Mouse (Mus musculus): Measurements from ENCODE around the gene Vgll2. TPM values are rescaled to one million over a fixed set of nuclear protein-coding genes. Genes with fewer than 3 reads are reported as not detected.

The Vgll2 gene
- 0.09 TPM in 1 of 2 replicates, not detected in the other for polyA plus RNA-seq (2012; rRNA removed)

DNA sequence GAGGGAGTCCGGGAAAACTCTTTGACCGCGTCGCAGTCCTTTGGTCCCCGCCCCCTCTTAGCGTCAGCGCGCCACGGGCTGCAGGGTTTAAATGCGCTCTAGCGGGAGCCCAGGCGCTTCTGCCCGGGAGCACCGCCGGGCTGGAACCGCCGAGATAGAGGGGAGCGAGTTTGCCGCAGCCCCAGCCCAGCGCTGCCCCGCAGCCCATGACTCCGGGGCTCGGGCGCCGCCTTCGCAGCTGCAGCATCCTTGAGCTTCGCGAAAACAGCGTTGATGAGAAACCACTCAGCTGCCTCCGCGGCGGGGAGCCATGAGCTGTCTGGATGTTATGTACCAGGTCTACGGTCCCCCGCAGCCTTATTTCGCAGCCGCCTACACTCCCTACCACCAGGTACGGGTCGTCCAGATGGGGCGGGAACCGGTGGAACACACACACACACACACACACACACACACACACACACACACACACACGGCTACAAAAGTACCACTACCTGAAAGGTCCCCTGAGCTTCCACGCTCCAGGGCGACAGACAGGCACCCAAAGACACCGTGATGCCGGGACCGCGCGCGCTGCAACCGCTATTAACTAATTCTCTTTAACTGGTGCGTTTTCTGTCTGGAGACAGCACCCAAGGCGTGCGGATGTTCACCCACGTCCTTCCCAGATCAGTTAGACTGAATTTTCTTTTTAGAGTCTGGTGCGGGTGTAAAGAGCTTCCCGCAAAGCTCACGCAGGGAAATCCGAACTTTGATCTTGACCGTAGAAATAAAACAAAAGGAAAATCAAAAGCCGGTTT is at the start of gene Vgll2:
Vgll2 (plus strand) TSS at position 90 of the 800 bp plus-strand sequence.
- DNase-seq (ENCODE audit: low read depth): no peak

DNA sequence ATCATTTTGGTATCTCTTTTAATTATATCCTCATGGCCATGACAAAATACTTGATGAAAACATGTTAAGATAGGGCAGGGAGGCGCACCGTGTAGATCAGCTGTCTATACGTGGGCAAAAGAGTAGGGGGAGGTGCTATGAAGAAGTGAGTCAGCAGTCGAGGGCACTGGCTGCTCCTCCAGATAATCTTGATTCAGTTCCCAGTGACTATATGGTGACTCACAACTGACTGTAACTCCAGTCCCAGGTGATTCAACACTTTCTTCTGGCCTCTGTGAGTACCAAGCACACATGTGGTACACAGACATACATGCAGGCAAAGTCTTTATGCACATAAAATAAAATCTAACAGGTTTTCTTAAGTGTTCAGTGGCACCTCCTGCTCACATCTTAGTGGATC is 47.2 kb upstream of the Vgll2 start:
- DNase-seq (ENCODE audit: low read depth): no peak

DNA sequence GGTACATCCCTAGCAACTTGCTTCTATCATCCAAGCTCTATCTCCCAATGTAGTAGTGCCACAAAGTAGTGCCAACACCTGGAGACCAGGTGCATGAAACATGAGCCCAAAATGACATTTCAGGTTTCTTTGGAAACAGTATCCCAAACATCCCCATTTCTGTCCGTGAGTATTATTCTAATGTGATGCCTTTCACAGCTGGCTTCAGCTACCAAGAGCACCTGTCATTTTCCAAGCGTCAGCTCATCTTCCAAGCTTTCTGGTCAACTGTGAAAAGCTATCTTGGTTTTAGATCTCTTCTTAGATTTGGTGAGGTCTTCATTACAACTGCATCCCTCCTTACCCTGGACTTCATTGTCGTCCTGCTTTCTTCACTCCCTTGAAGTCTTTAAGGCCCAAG is 46.7 kb upstream of the Vgll2 start:
- no peak for DNase-seq (ENCODE audit: low read depth)

DNA sequence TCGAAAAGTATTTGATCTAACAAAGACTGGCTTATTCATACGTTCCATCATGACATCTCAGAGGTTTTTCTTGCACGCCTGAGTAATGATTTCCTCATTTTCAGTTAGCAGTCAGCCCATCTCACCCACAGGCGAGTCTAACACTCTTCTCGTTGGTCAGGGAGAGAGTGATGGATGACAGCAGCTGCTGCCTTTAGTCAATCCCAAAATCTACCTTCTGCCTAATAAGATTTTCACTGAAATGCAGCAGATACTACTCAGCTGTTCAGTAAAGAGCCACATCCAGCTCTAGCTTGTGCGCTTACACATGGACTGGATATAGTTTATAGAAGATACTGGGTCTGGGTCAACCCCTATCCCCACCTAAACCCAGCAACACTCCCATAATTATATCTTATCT is 40.7 kb upstream of the Vgll2 start:
- DNase-seq (ENCODE audit: low read depth): no peak

DNA sequence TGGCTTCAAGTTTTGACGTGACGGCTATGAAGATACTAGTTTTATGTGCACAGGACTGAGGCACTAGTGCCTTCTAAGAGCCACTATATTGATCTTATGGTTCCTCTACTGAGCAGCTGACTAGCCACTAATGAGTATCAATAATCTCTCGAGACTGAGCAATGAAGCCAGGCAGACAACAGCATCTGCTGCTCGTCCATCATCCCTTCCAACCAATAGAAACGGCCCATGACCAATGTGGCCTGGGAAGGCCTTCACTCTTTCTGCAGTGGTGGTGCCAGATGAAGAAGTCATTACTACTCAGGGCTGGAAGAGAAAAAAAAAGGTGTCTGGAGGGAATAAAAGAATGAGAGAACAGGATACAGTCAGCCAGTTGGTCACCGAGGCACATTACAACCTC is 39.9 kb upstream of the Vgll2 start:
- DNase-seq (ENCODE audit: low read depth): no peak

DNA sequence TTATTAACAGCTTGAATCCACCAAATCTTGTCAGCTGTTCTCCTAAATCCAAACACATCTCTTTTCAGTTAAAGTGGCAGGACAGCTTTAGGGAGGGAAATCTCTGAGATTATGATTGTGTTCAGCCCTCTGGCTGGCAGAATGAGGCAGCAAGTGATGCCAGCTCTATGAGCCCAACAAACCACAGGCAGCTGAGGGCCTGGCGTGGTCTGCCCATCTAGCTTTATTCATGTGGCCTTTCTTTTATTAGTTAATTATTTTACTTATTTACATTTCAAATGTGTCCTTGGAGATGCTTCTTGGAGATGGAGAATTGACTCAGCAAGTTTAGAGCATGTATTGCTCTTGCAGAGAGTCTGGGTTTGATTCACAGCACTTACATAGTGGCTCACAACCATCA is 3.8 kb upstream of the Vgll2 start:
- DNase-seq (ENCODE audit: low read depth): no peak

DNA sequence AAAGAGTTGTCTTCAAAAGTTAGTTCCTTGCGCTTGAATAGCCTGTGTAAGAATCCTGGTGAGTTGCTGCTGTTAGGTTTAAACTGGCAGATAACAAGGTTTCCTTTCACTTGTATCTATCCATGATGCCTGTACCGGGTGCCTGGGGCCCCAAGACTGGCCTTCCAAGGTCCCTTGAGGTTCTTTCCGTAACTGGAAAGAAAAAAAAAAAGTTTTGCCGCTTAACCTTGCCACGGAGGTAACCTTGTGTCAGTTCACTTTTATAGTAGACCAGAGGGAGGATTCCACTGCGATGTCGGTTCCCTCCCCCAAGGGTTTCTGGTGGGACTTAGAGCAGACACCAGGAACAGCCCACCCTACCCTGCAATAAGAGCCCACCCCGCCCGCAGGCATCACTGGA is 1.1 kb upstream of the Vgll2 start:
- no peak for DNase-seq (ENCODE audit: low read depth)

DNA sequence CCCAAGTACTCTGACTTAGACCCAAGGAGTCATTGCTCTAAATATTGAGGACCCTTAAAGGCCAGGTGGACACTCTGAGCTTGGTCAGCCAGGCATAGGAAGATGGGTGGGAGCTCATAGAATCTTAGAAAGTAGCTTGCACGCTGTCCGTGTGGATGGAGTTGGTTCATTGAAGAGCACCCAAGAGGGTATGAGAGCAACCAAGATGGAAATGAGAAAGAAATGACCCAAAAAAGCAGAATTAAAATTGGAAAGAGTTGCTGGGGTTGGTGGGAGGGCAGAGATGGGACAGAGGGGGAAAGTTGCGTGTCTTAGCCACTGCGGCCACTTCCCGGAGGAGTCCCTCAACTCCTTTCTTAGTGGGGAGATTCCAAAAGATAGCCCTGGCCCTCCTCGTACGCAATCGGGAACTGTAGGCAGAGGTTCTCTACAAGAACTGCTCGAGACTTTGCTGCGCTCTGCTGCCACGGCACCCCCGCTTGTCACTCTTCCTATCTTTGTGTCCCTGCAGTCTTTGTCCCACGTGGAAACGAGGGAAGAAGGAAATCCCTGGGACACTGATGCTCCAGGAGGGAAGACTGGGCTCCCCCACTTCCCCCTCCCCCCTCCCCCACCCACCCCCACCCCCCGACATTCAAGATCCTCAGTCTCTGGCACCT is 437 bp upstream of the Vgll2 start:
- DNase-seq (ENCODE audit: low read depth): no peak

DNA sequence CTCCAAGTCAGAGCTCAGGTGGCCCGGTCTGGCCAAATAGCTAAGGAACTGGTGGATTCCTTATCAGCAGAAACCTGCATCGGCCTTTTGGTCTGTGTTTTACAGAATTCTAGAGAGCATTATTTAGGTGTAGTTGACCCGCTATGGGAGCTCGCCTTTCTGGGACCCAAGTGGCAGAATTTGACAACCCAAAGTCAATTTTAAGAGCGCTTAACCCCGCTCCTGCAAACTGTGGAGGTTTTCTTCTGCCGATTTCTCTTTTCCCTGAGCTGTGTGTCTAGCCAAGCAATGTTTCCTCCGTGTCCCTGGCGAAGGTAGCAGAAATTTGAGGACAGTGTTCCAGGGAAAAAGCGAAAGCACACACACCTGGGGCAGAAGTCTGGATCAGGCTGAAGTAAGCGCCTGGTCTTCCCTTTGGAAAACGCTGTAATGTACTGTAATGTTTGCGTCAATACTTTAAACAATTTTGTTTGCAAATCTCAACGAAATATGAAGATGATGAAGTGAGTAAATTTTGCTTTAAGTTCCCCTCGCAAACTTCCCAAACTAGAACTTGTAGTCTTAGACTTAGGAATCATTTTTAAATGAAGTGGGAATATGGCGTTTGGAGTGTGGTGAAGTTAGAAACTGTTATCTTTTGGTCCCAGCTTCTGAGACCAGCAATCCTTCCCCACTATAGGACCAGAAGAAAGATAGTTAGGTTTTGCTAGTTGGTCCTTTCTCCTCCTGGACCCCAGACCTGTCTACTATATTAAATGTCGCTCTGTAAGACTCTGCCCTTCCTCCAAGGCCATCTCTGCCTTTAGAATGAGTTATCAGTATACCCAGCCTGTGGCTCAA is 1.1 kb downstream of the Vgll2 start:
- no peak for DNase-seq (ENCODE audit: low read depth)

DNA sequence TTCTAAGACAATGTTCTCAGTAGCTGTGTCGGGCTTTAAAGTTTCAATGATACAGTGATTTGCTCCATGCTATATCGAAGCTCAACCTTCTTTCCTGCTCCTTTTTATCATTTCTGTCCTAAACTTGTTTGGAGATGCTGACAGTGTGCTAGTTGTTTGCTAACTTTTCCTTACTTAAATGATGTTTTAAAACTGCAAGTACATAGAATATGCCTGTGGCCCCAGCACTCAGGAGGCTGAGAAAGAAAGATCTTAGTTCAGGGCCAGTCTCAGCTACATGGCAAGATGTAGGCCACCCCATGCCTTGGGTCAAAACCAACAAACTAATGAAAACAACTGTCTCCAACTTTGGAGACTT is 1.7 kb downstream of the Vgll2 start:
- no peak for DNase-seq (ENCODE audit: low read depth)

DNA sequence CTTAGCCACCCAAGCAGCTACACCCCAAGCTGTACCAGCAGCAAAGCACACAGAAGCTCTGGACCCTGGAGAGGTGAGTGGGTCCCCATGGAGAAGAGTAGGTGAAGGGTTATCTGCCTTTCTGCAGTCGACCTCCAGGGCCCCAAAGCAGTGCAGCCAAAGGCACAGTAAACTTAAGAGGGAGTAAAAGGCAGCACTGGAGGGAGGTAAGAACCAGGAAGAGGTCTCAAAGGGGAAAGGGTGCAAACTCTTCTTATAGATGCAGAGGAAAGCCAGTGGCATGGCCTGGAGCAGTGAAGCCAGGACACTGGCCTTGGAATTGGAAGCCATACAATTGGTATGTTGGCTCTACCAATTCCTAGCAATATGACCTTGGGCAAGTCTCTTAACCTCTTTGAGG is 3.0 kb downstream of the Vgll2 start:
- no peak for DNase-seq (ENCODE audit: low read depth)

DNA sequence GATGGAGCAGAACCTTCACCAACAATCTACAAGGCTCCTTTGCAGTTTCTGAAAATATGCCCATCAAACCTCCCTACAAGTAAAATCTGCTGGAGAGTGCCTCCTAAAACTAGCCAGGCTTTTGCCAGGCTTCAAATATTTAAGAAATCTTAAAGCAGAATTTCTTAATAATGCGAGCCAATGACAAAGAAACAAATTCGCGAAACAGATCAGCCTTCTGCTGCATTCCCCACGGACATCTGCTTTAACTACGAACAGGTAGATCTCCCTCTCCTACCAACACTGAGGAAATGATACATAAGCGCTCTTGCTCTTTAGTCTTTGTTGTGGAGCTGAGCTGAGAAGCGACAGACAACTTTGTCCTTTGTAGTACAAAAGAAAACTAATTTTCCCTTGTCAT is 3.5 kb downstream of the Vgll2 start:
- DNase-seq (ENCODE audit: low read depth): no peak

DNA sequence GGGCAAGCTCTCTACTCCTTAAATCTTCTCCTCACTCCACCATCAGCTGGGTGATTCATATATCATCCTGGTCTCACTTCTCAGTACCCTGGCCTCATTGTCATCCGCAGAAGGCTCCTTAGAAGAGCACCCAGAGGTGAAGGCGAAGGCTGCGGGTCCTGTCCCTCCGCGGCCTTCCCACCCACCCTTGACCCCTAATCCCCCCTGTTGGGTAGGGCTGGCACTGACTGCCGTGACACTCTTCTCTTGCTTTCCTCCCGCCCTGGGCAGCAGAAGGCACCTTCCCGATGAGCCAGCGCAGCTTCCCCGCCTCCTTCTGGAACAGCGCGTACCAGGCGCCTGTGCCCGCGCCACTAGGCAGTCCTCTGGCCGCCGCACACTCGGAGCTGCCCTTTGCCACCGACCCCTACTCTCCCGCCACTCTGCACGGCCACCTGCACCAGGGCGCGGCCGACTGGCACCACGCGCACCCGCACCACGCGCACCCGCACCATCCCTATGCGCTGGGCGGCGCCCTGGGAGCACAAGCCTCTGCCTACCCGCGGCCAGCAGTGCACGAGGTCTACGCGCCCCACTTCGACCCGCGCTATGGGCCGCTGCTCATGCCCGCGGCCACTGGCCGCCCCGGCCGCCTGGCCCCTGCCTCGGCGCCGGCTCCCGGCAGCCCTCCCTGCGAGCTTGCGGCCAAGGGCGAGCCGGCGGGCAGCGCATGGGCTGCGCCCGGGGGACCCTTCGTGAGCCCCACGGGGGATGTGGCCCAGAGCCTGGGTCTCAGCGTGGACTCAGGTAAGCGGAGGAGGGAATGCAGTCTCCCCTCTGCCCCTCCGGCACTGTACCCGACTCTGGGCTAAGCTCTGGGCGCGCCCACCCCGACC is 5.1 kb downstream of the Vgll2 start:
- DNase-seq (ENCODE audit: low read depth): no peak

DNA sequence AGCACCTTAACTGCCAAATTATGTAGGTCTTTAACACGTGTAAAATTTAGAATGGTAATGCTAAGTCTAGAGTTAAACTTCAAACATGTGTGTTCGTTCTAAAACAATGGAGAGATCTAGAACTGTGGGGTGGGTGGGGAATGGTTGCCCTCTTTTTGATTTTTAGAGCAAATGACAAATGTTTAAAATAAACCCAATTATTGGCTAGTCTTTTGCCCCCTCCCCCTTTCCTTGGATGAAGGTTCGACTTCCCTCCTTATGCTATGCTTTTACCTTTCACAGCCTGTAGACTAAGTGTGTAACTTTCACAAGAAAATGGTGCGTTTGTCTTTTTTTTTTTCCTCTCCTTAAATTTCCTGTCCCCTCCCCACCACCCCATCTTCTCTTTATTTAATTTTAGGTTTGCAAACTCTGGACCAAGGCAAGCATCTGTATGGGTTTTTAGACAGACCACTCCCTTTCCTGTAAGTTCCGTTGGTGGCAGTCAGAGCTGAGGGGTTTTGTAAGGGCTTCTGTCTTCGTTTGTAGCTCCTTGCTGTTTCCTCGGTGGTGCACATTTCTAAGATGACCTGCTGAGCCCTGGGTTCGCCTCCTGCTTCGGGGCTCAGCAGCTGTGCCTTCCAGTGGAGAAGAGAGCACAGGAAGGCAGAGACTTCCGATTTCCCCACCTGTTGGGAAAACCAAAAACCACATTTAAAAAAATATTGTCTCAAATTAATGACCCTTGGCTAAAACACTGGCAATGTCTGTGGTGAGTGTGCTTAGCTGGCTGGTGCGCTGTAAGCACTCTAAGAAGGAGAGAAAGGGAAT is 6.5 kb downstream of the Vgll2 start:
- no peak for DNase-seq (ENCODE audit: low read depth)

DNA sequence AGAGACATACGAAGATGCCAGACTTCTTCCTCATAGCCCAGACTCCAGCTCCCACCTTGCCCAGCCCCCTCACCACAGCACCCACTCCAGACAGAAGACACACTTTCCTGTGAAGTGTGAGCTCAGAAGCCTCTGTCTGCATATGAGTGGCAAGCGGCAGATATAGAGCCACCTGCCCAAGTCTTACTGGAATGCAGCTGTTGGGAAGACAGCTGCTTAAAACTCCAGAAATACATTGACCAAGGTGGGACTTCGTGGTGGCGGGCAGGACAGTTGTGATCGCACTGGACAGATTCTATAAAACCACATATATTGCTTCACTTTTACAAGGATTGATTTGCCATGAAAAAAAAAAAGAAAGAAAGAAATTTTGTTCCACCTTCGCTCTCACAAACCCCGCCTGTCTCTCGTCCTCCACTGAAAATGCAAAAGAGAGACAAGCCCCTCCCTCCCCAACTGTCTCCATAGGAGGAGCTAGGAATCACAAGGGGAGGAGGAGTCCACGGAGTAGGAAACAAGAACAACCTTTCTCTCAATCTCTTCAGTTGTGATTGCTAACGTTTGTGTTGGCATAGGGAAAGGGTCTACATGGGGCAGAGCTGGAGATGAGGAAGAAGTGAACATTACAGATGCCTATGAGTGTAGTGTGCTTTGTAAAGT is 7.2 kb downstream of the Vgll2 start:
- DNase-seq (ENCODE audit: low read depth): no peak

DNA sequence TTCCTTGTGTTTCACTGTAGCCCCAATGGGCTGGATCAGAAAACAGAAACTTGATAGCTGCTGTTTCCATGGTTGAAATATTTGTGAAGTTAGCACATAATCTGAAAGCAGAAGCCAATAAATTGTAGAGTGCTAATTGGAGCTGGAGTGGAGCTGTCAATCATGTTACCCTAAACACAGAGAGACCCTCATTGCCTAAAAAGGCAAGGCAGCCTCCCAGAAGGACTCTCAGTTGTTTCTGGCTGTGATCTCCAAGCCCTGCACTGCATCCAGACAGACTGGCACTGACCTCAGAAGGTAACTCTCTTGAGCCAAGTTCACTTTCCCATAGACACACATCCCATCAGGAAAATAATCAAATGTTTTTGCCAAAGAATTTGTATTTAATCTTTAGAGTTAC is 11.4 kb downstream of the Vgll2 start:
- no peak for DNase-seq (ENCODE audit: low read depth)

DNA sequence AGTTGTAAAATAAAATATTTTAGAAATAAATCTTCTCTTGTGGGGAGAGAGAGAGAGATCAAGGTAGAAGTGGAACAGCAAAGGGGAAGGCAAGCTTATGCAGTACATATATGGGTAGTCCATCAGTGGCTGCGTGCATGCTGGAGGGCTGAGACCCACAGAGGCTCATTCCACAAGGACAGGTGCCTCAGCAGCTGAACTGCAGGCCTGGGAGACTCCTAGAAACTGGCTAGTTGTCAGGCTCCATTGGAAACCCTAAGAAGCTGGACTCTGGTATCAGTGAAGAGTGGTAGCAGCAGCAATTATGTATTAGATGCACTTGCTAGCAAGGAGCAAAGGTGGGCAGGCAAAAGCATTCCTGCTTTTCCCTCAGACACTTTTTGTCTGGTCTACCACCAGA is 17.1 kb downstream of the Vgll2 start:
- DNase-seq (ENCODE audit: low read depth): no peak

DNA sequence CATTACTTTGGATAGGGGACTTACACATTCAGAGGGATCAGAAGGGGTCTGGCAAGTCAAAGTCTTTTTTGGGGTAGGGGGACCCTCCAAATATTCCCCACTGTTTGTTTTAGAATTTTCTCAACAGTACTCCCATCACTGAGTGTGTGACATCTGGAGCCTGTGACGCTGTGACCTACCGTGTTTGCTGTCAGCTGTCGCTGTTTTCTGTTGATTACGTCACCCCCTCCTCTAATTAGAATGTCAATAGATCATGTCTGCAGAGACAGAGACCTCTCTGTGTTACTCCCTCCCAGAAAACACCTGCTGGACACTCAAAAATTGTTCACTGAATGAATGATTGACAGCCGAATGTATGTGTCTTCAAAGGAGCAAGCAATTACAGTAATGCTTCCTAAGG is 20.8 kb downstream of the Vgll2 start:
- no peak for DNase-seq (ENCODE audit: low read depth)

DNA sequence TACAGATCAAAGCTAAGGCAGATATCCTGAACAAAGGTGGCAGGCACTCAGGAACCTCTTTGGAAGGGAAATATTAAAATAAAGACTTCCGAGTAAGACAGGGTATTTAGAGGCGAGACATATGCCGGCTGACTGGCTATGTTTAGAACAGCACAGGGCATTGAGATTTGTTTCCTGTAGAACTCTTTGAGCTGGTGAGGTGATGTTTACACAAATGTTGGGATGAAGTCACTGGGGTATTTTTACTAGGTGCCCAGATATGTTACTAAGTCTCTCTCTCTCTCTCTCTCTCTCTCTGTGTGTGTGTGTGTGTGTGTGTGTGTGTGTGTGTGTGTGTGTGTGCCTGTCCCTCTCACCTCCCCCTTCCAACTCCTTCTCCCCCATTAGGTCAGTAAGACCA is 26.0 kb downstream of the Vgll2 start:
- no peak for DNase-seq (ENCODE audit: low read depth)

DNA sequence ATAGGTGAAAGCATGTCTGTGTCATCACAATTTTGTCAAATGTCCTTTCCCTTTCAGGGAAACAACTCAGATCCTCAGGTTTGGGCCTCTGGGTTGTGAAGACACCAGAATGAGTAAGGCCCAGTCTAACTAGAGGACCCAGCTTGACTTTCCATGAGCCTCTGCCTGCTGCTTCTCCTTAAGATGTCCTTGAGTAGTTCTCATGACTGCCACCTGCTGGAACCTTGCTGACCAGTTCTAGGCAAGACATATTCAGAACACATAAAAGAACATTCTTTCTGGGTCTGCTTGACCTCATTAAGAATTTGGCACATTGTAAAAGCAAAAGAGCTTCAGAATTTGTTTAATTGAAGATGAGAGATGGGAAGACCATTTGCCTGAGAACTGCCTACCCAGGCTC is 50.2 kb downstream of the Vgll2 start:
- no peak for DNase-seq (ENCODE audit: low read depth)
